Mouse (Mus musculus): ENCODE measurements around the gene Gzmf.
"Not testable (repeated sequence)": the region's sequence is repeated elsewhere in the genome, so short reads cannot be mapped to it uniquely, and the experiment has no call there.

The Gzmf gene

DNA sequence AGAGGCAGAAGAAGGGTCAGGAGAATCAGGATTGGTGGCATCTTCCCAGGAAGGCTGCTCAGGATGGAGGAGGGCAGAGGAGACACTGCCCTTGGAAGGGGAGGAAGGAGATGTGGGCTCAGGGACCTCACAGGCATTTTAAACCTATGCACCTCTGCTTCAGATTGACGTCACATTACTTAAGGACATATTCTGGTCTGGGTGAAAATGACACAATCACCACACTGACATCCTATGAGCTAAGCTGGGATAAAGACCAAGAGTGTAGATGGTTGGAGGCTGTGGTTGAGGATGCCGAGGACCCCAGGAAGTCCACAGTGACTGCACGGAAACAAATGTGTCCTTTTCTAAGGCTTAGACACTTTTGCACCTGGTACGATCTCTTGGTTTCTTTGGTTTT lies at the start of gene Gzmf:
Gzmf (minus strand) TSS at position 101 of the 400 bp plus-strand sequence.
- DNase-seq (ENCODE audit: extremely low spot score, low read depth, low spot score): no peak

DNA sequence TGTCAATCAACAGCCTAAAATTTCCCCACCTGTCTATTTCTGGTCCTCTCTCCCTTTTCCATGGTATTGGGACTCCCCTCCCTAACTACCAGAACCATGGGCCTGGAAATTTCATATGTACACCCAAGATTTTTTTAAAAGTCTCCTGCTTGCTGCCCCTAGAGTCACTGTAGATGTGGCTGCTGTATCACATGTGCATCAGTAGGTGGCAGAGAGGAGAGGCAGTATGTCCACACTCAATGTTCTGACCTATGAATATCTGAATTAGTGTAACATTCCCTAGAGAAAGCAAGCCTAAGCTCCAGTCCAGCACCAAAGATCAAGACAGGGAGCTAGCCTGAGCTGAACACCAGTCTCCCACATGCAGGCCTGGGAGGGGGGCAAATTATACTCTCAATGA lies 29.2 kb upstream of the Gzmf start:
- DNase-seq (ENCODE audit: extremely low spot score, low read depth, low spot score): no peak

DNA sequence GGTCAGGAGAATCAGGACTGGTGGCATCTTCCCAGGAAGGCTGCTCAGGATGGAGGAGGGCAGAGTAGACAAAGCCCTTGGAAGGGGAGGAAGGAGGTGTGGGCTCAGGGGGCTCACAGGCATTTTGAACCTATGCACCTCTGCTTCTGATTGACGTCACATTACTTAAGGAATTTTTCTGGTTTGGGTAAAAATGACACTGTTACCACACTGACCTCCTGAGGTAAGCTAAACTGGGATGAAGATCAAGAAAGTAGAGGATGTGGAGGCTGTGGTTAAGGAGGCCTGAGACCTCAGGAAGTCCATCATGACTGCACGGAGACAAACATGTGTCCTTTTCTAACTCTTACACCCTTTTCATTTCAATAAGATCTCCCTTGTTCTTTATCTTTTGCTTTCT lies 23.3 kb upstream of the Gzmf start, which contains the start of gene Gzmc:
Gzmc (minus strand) TSS at position 101 of the 400 bp plus-strand sequence.
- DNase-seq (ENCODE audit: extremely low spot score, low read depth, low spot score): no peak

DNA sequence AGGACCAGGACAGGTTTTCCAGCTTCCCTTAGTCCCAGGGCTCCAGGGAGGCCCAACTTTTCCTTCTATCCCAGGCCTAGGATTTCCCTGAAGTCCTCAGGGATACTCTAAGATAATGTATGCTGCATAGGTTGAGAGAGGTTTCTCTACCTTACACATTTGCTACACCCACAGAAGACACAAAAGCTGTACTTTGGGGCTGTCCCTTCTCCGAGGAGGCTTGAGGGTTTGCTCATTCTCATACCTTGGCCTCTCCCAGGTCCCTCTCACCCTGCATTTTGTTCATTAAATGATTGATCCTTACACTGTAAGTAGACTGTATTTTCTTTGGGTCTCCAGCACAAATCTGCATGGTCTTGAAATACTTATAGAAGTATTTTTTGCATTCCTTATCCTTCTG lies 5.6 kb downstream of the Gzmf start:
- DNase-seq (ENCODE audit: extremely low spot score, low read depth, low spot score): no peak

DNA sequence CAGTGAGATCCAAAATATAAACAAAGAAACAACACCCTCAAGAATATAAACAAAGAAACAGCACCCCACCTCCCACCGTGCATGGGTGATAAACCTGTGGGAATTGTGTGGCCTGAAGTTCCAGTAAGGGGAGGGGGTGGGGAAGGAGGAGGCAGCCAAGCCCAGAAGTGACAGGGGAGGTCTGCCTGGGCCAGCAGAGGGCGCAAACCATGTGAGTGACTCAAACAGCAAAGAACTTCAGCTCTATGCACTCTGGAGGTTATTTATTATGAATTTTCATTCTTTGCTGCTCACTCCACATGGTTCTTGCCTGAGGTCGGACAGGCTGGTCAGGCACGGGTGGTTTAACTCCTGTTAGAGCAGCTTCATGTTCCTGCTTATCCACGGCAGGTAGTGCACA lies 6.2 kb downstream of the Gzmf start:
- not testable (repeated sequence) for DNase-seq (ENCODE audit: extremely low spot score, low read depth, low spot score)

DNA sequence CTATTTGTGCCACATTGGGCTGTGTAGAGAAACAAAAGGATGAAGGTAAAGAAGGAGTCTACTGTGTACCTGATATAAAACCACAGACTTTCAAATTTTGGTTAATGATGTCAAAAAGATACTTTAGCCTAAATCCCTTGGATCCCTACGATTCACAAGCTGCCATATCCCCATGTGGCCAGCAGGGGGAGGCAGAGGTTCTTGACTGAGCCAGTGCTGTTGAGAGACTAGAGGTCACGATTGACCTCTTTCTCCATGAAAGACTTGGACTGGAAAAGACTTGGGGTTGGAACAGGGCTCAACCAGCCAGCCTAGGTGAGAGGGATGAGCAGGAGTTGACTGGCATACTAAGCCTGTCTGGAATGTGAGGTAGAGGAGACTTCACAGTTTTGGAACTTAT lies 7.2 kb downstream of the Gzmf start:
- DNase-seq (ENCODE audit: extremely low spot score, low read depth, low spot score): peak; percentile 35

DNA sequence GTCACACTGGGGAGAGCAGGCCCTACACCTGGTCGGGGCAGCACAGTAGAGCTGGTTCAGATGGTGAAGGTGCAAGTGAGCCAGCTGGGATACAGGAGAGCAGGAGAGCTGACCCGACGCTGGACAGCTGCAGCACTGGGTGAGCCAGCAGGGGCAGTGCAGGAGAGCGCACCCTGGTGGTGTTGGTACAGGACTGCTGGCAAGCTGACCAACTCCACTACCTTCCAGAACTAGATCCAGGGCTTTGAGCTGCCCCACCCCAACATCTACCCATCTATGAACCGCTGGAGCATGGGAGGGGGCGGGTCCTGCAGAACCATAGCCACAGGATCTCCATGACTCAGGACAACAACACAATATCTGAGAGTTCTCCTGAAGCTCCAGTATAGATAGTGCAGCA lies 24.3 kb downstream of the Gzmf start:
- DNase-seq (ENCODE audit: extremely low spot score, low read depth, low spot score): no peak

DNA sequence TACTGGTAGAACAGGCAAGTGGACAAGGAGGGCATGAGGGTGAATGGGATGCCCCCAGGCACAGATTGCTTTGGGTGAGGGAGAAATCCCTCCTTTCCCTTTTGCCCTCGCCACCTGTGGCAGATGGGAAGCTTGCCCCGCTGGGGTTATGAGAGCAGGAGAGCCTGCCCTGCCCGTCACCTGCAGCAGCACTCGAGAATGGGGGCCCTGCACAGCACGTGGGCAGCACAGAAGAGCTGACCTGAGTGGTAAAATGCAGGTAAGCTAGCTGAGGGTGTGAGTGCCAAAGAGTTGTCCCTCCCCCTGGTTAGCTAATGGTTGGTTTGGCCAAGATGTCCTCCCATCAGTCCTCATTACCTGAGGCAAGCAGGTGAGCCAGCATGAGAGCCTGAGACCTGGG lies 24.7 kb downstream of the Gzmf start:
- DNase-seq (ENCODE audit: extremely low spot score, low read depth, low spot score): no peak

DNA sequence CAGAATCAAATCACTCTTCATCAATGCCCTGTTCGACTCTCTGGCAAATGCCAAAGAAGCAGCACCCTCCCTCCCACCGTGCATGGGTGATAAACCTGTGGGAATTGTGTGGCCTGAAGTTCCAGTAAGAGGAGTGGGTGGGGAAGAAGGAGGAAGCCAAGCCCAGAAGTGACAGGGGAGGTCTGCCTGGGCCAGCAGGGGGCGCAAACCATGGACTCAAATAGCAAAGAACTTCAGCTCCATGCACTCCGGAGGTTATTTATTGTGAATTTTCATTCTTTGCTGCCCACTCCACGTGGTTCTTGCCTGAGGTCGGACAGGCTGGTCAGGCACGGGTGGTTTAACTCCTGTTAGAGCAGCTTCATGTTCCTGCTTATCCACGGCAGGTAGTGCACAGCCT lies 33.6 kb downstream of the Gzmf start:
- DNase-seq (ENCODE audit: extremely low spot score, low read depth, low spot score): not testable (repeated sequence)

DNA sequence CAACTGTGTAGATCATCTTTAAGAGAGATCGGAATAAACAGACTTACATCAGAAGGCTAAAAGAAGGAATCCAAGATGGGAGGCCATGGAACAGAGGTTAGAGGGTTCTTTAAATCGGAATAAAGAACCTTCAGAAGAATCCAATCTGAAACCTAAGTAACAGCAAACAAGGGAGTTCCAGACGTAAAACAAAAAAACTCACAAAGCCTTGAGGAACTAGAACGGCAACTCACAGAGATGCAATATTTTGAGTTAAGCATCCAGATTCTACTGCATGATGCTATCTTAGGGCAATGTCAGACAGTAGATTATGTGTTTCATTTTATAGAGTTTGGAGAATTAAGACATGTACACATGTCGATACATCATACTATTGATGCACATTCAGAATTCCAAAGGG lies 36.7 kb downstream of the Gzmf start, which contains the start of gene Gzmn:
Gzmn (minus strand) TSS at position 101 of the 400 bp plus-strand sequence.
- no peak for DNase-seq (ENCODE audit: extremely low spot score, low read depth, low spot score)

DNA sequence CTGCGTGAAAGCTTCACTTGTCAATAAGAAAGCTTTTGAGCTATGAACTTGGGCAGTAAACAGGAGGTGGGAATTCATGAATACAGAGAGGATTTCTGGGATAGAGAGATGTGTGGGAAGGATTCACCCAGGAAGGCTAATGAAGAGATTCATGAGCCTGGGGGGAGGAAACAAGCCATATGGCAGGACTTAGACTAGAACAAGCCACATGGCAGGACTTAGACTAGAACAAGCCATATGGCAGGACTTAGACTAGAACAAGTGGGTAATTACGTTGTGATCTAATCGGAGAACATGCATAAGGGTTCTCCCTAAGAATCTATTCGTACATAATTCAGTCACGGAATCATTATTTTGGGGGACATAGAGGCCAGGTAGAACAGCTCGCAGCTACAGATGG lies 37.8 kb downstream of the Gzmf start:
- DNase-seq (ENCODE audit: extremely low spot score, low read depth, low spot score): no peak

DNA sequence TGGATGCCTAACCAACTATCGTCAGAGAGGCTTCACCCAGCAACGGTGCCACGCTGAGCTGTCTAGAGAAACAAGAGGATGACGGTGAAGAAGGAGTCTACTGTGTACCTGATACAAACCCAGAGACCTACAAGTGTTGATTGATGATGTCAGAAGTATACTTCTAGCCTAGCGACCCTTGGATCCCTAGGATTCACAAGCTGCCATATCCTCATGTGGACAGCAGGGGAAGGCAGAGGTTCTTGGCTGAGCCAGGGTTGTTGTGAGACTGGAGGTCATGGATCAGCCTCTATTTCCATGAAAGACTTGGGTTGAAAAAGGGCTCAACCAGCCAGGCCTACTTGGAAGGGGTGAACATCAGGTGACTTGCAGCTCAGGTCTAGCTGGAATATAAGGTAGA lies 38.5 kb downstream of the Gzmf start:
- DNase-seq (ENCODE audit: extremely low spot score, low read depth, low spot score): no peak

DNA sequence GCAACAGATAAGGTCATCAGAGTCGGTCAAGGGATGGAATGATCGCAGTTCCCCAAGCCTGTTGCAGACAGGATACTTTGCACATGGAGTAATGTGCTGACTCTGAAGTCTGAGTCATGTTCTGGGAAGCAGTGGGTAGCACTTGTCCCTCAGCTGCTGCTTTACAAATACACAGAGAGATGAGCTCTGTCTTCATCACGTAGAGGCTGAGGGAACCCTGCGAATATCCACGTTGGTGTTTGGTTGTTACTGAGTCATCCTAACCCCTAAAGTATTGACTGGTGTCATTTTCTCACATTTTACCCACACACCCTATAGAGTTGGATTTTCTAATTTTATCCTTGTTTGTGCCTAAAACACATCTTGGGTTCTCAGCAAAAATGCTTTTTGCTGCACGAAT lies 43.2 kb downstream of the Gzmf start:
- DNase-seq (ENCODE audit: extremely low spot score, low read depth, low spot score): no peak

DNA sequence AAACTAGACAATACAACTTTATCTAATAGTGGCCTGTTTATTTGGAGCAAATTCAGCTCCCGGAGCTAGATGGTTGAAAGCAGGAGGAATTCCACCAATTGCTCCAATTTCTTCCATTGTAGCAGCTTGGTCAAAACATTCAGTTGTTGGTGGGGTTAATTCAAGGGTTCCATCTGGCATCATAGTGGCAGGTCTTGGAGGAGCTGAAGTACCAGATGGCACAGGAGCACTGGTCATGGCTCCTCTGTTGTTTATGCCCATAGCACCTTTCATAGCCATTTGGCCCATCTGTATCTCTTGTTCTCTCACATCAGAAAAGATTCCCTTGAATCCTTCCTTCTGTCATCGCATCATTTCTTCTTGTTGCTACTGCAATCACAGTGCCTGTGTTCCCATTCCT lies 49.1 kb downstream of the Gzmf start:
- DNase-seq (ENCODE audit: extremely low spot score, low read depth, low spot score): no peak

DNA sequence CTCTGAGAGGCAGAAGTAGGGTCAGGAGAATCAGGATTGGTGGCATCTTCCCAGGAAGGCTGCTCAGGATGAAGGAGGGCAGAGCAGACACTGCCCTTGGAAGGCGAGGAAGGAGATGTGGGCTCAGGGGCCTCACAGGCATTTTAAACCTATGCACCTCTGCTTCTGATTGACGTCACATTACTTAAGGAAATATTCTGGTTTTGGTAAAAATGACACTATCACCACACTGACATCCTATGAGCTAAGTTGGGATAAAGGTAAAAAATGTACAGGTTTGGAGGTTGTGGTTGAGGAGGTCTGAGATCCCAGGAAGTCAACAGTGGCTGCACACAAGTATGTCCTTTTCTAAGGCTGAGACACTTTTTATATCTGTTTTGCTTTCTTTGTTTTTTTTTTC lies 51.7 kb downstream of the Gzmf start, which contains the start of gene Gzmg:
Gzmg (minus strand) TSS at position 101 of the 400 bp plus-strand sequence.
- DNase-seq (ENCODE audit: extremely low spot score, low read depth, low spot score): not testable (repeated sequence)

DNA sequence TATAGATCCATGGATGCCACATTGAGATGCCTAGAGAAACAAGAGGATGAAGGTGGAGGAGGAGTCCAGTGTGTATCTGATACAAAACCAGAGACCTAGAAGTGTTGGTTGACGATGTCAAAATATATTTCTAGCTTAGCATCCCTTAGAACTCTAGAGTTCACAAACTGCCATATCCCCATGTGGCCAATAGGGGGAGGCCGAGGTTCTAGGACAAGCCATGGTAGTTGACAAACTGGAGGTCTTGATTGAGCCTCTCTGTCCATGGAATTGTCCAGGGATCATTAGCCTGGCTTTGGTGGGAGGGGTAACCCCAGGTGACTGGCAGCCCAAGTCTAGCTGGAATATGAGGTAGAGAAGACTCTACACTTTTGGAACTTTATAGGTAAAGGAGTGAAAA lies 55.9 kb downstream of the Gzmf start:
- DNase-seq (ENCODE audit: extremely low spot score, low read depth, low spot score): no peak

All from hindlimb bud, embryonic 11.5 days (tissue).